Mouse (Mus musculus) forelimb bud, embryonic 11.5 days (tissue): Measurements from ENCODE around the gene 1810010H24Rik.
"Not testable (repeated sequence)": the region's sequence is repeated elsewhere in the genome, so short reads cannot be mapped to it uniquely, and the experiment has no call there.

Source experiments
- DNase-seq: peaks from one replicate; pipeline ENCODE4 v3.0.0-alpha.2; 2012; ENCODE audit warnings: low read depth, low spot score

The 1810010H24Rik gene

DNA sequence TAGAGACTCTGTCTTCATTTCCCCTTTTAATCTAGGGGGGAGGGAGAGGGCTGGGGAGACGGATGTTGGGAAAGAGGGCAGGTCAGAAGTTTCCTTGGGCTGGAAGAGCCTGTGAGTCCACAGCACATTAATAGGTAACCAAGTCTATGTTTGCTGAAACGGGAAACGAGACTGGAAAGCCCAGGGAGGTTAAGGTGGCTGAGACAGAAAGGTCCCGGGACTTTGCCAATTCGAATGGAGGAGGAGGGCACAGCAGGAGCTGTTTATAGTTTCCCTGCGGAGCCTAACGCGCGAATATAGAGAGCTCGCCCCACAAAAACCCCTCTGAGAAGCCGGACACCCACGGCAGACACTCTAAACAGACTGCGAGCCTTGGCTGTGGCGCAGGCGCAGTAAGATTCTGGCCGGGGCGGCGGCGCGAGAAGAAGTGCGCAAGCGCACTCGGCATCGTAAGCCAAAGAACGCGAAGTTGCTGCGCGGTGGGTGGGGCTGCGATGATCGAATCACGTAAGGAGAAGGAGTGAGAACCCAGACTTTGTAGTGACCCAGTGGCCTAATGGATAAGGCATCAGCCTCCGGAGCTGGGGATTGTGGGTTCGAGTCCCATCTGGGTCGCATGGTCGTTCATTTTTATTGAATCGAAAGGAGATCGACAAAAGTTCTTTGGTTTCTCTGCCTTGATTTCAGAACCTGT is 13.0 kb upstream of the 1810010H24Rik start:
- peak; percentile 98 for DNase-seq

DNA sequence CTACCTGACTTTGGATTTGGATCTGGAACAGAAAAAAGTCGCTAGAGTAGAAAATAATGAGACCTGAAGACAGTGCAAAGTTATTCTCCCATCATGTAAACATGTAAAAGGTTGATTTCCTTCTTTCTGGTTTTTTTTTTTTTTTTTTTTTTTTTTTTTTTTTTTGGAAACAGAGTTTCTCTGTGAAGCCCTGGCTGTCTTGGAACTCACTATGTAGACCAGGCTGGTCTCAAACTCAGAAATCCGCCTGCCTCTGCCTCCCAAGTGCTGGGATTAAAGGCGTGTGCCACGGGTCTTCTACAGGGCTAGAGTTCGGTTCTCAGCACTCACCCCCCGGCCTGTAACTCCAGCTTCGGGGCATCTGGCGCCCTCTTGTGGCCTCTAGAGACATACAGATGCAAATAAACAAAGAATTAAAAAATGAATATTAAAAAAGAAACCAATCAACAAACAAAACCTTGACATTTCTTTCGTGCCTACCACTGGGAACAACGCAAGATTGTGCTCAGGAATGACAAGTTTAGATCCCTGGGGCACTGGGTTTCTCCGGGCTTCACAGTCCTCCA is 11.4 kb upstream of the 1810010H24Rik start:
- DNase-seq: no peak

DNA sequence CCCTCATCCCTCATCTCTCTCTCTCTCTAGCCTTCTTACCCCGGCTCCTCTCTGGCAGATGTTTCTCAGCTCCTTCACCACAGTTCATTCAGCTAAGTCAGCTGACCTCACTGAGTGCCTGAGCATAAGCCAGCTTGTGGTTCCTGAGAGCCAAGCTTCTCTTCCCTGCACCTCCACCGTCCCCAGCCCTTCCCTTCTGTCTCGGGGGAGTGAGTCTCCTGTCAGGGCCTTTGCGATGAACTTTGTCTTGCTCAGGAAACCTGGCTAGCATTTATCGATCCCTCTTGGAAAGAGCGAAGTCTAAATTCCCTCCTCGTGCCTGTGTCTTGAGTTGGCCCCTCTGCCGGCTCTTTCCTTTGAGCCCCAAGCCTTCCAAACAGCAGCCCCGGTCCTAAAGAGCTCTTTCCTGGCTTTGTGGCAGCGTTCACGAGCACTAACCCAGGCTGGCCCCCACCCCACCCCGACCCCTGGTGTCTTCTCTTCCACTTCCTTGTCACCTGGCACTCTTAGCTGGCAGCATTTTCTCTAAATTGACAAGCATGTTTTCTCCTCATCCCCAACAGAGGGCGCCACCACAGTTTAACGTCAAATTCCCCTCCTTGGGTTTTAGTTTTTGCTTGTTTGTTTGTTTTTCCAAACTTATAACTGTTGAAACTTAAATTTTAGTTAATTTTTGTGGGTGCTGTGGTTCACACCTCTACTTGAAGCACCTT is 10.7 kb upstream of the 1810010H24Rik start:
- DNase-seq: no peak

DNA sequence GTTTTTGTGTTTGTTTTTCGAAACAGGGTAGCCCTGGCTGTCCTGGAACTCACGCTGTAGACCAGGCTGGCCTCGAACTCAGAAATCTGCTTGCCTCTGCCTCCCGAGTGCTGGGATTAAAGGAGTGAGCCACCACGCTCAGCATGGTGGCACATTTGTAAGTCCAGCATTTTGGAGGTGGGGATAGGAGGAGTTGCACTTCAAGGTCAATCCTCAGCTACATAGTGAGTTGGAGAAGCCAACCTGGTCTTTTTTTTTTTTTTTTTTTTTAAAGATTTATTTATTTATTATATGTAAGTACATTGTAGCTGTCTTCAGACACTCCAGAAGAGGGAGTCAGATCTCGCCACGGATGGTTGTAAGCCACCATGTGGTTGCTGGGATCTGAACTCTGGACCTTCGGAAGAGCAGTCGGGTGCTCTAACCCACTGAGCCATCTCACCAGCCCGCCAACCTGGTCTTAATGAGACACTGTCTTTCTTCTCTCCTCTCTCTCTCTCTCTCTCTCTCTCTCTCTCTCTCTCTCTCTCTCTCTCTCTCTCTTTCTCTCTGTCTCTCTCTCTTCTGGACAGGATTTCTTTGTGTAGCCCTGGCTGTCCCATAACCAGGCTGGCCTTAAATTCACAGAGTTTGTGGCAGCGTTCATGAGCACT is 9.8 kb upstream of the 1810010H24Rik start:
- DNase-seq: not testable (repeated sequence)

DNA sequence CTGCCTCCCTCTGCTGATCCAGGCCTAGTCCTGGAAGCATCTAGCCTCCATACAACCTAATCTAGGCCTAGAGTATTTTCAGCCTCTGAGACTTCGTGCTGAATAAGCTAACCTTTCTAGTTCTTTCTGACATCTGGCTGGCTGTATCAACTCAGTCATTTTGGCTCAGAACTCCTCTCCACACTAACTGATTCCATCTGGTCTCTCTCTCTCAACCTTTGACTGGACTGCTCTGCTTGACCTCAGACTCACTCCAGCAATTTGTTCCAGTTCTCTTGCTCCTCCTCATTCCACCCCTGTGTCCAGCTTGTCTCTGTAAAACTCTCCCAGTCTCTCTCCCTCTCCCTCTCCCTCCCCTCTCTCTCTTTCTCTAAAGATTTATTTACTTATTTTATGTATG is 8.6 kb upstream of the 1810010H24Rik start:
- no peak for DNase-seq

DNA sequence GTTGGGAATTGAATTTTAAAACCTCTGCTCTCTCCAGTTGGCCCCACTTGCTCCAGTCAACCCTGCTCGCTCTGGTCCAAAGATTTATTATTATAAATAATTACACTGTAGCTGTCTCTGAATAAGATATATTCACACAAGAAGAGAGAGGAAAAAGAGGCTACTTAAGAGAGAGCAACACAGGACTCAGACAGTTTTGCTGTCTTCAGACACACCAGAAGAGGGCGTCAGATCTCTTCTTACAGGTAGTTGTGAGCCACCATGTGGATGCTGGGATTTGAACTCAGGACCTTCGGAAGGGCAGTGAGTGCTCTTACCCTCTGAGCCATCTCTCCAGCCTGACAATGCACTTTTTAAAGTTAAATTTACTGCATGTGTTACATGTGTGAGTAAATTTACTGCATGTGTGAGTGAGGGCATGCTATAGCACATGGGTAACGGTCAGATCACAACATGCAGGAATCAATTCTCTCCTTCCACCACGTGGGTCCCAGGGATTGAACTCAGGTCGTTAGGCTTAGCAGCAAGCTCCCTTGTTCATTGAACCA is 8.1 kb upstream of the 1810010H24Rik start:
- DNase-seq: no peak

DNA sequence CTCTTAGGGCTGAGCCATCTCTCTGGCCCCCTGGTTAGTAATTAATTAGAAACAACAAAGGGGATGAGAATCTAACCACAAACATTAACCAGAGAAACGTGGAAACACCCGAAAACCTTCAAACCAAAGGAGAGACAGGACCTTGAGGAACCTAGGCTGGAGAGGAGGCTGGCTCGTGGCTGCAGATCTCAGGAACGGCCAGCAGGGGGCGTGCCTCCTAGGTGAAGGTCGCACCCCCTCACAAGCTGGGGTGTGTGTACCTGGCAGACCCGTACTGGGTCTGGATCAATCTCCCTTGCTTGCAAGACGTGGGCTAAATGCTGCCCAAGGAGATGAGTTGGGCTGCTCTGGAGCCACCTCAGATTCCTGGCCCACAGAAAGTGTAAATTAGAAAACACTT is 6.9 kb upstream of the 1810010H24Rik start:
- DNase-seq: no peak

DNA sequence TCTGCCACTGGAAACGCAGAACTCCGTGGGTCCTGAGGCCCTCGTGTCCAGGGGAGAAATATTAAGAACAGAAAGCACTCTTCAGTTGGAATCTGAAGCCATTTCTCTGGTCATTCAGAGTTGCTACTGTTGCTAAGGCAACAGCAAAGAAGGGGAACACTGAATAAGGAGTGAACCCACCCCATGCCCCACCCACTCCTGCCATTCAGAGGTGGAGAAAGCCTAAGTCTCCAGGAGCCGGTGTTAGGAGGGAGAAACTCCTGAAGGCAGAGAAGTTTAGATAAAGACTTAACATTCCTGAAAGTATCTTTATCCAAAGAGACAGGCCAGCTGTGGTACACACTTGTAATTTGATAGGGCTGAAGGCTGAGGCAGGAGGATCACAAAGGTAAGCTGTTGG is 6.2 kb upstream of the 1810010H24Rik start:
- no peak for DNase-seq

DNA sequence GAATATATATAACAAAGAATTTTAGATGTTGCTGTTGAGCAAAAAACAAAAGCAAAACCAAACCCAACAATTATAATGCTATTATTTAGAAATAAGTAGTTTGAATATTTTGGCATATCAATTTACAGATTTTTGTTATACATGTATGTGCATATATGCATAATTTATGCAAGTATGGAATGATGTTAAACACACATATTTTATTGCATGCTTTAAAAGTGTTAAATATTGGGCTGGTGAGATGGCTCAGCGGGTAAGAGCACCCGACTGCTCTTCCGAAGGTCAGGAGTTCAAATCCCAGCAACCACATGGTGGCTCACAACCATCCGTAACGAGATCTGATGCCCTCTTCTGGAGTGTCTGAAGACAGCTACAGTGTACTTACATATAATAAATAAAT is 5.8 kb upstream of the 1810010H24Rik start:
- not testable (repeated sequence) for DNase-seq

DNA sequence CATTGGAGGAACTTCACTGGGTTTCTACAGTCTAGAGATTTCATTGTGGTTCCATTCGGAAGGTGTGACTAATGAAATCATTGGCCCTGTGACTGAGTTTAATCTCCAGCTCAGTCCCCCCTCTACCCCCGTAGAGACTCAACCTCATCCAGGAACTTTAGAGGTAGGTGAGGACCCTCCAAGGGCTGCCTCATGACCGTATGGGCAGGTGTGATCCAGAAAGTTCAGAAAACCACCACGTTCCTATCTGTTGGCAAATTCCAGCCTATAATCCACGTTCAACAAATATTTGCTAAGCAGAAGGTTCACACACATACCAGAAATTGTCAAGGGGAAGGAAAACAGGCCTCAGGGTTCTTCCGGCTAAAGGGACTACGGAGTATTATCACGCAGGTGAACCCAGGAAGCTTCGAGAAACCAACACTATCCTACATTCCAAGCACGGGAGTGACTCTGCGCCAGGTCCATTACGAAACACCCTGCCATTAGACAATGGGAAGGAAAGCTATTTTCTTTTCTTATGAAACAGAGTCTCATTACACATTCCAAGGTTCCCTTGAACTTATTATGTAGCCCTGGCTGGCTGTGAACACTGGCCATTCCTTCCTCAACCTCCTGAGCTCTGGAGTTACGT is 3.3 kb upstream of the 1810010H24Rik start:
- DNase-seq: no peak

DNA sequence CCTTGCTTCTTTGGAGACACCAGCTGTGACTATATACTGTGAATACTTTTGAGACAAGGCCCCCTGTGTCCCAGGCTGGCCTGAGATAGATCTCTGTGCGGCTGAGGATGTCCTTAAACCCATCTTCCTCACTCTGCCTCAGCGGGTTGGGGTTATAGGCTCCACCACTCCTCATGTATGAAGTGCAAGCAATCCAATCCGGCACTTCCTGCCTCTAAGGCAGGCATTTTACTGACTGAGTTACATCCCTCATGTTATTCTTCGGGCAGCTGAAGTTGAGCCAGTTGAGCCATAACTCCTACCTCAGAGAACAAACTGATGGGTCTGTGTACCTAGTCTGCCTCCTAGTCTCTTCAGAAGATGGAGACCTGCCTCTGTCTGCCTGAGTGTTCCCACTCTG is 1.1 kb upstream of the 1810010H24Rik start:
- DNase-seq: no peak

DNA sequence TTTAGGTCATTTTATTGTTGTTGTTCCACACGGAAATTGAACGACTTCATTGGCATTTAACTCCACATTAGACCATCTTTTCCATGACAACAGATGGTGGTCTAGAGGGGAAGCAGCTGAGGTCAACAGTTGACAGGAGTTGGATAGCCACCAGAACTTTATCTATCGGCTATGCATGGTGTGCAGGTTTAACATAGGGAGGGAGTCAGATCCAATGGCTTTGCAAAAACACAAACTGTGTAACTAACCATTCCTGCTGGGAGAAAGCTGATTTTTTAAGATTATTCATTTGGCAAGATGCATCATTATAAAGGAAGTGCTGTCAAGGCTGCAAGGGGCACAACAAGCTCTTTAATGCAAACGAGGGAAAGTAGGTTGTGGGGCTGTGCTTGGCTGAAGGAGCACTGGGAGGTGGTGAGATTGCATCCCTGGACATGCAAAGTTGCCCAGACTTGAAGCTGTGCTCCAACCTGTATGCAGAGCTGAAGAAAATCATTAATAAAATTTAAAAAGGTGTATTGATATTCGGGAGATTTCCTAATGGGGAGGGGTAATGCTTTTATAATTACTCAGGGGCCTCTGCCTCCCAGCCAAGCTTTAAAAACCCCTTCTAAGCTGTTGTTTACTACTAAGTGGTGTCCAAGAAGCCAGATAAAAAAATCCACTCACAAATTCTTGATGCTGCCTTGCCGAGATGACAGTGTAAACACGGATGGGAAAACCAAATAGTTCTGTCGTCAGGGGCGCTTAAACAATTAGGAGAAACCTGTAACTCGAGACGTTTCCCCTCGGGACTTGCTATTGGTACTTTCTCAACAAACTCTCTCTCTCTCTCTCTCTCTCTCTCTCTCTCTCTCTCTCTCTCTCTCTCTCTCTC is 1.3 kb downstream of the 1810010H24Rik start:
- peak; percentile 61 for DNase-seq

DNA sequence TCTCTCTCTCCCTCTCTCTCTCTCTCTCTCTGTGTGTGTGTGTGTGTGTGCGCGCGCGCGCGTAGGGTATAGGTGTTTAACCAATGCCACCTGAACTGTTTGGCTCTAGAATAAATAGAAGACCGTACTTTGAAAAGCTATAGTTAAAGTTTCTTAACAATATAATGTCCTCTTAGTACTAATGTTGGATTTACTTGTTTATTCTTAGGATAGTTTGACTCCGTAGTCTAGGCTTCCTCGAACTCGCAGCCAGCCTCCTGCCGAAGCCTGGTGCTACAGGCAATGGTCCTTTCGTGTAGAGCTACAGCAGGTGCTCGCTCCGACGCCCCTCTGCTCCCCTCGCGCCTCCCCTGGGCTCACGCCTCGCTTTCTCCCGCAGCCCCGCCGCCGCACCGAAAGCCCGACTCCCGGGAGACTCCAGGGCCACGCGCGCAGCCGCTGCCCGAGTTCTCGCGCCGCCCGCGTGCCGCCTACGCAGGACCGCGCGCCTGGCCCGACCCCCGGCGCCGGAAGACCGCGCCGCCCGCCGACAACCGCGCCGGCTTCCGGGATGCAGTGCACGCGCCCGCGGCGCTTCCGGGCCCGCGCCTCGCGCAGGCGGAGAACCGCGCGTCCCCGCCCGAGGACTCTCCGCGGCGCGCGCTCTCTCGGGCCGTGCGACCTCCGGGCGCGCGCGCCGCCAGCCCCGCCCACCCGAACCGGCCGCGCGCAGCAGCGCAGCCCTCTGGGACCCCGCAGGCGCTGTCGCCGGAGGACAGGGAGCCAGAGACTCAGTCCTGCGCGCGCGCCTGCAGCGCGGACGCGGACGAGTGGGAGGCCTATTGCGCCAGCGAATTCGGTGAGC is 2.2 kb downstream of the 1810010H24Rik start:
- DNase-seq: peak; percentile 87

DNA sequence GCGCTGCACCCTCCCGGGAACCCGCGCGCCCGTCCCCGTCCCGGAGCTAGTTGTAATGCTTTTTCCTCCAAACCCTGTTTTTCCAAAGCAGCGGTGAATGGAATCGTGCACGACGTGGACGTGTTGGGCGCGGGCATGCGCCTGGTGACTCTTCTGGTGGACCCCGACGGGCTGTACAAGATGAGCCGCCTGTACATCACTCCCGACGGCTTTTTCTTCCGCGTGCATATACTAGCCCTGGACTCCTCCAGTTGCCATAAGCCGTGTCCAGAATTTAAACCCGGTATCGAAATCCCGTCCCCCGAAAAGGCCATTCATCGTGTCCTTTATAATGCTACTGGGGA is 2.8 kb downstream of the 1810010H24Rik start:
- no peak for DNase-seq

DNA sequence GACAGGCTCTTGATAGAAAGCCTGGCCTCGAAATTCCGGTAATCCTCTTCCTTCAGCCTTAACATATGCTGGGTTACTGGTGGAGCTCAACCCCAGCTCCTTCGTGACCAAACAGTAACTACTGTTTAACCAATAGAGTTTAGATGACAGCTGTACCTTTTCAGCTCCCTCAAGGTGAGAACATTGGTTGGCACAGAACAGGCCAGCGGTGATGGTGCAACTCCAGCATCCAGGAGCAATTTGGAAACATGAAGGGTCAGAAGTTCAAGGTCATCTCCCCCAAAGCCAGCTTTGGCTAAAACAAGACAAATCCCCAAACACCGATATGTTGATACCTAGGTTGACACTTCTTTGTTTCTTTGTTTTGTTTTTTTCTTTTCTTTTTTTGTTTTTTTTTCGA is 3.3 kb downstream of the 1810010H24Rik start:
- DNase-seq: no peak

DNA sequence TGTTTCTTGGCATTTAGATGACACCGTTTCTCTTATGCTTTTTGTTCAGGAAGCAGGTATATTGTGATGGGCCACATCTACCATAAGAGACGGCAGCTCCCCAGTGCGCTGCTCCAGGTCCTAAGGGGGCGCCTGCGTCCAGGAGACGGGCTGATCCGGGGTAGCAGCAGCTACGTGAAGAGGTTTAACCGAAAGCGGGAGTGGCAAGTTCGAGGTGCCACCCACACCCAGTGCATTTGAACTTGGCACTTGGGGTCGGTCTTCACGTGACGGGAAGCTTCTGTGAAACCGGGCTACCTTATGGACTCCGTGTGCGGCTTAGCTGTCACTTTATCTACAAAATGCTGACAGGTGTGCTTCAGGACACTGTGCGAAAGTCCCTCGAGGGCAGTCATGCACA is 4.1 kb downstream of the 1810010H24Rik start:
- no peak for DNase-seq

DNA sequence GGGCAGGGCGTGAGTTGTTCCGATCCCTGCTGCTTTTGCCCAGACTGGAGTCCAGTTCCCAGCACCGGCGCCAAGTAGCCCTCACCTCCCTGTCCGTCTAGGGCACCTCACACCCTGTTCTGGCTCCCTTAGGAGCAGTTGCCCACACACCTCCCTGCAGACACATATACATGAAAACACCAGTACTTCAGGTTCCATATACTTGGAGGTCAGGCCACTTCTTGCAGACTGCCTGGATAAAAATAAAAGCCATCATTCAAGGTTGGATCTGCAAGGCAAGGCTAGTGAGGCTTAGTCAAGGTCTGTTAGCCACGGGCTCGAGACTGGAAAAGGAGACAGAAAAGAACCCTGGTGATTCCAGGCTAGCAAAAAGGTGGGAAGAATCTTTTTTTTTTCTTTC is 6.2 kb downstream of the 1810010H24Rik start:
- no peak for DNase-seq

DNA sequence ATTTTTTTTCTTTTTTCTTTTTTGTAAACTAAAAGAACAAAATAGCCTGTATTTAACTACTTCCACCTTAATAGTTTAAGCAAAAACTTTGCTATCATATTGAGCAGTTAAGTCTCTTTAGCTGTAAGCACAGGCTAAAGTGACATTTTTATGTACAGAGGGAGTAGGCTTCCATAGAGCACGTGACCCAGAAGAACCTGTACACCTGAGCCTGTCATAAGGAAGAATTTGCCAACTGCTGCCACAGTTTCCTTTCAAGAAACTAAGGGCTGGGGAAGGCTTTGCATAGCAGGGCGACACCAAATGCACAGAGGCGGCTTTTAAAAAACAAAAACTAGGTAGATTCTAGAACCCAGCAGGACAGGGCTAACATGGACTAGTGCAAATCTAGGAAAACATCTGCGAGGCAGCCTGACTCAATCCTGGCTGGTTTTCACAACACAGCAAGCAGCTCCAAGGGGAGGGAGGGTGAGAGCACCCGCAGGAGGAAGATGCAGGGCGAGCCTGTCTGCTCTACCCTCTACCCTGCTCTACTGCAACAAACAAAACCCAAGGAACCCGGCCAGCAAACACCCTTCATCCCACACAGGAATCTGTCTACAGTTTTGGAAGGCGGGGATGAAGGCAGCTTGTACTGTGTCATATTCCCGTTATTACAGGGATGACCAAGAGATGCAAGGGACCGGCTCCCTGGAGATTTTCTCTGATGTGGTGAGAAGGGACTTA is 8.8 kb downstream of the 1810010H24Rik start:
- no peak for DNase-seq

DNA sequence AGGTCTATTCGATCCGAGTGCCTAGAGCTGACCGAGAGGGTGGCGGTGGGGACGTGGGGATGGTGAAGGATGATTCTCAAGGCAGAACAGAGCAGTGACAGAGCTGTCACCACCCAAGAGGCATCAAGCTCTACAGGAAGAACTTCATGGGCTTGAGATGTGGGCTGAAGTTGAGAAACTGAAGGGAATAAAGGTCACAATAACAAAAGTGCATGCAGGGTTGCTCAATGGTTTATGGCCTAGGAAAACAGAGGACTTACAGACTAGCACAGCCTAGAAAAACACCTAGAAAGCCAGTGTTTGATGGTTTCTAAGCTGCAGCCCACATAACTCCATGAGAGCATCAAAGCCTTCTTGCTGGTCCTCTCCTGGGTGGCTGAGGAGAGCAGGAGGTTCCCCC is 13.9 kb downstream of the 1810010H24Rik start:
- no peak for DNase-seq
